Mouse (Mus musculus) mouse trophoblast stem cell (cell line): Measurements from ENCODE around the gene Fbxo34.
"Not testable (repeated sequence)": the region's sequence is repeated elsewhere in the genome, so short reads cannot be mapped to it uniquely, and the experiment has no call there.

Experiments
- in situ Hi-C, 2 experiments: fragments of 300-500 bp; cut with MseI, MboI; formaldehyde crosslinking; loops; 2 replicates in 1 of 2; 3 replicates in 1 of 2; pipeline ENCODE4 v1.15.1; 2025

The Fbxo34 gene

GRCm38 (mm10) chr14:47516755-47517154, 66.5 kb downstream of the Fbxo34 start:
- in situ Hi-C loops = no loop called here

GRCm38 (mm10) chr14:47518619-47519018, 68.4 kb downstream of the Fbxo34 start:
- in situ Hi-C loops = no loop called here

GRCm38 (mm10) chr14:47520751-47521449, 70.7 kb downstream of the Fbxo34 start:
- in situ Hi-C loops = no loop called here

GRCm38 (mm10) chr14:47521609-47522008, 71.4 kb downstream of the Fbxo34 start:
- in situ Hi-C loops = no loop called here

GRCm38 (mm10) chr14:47522301-47522700, 72.1 kb downstream of the Fbxo34 start:
- in situ Hi-C loops = no loop called here

- in situ Hi-C loops = no loop called here
Observed at GRCm38 (mm10) chr14:47525374-47525773, 75.2 kb downstream of the Fbxo34 start.

GRCm38 (mm10) chr14:47525861-47526260, 75.6 kb downstream of the Fbxo34 start:
- in situ Hi-C loops = no loop called here

GRCm38 (mm10) chr14:47527833-47528232, 77.6 kb downstream of the Fbxo34 start:
- in situ Hi-C loops = no loop called here

- in situ Hi-C loops = no loop called here
Observed at GRCm38 (mm10) chr14:47528293-47528692, 78.1 kb downstream of the Fbxo34 start.

GRCm38 (mm10) chr14:47529019-47529418, 78.8 kb downstream of the Fbxo34 start:
- in situ Hi-C loops = no loop called here

GRCm38 (mm10) chr14:47529592-47529991, 79.4 kb downstream of the Fbxo34 start:
- in situ Hi-C loops = not testable (repeated sequence)

- in situ Hi-C loops = loop anchor here in 1 of 2 experiments (10.0 kb wide), 1 partner anchor 108 kb away; no protein-coding TSS in a partner anchor
Observed at GRCm38 (mm10) chr14:47532496-47532895, 82.3 kb downstream of the Fbxo34 start.

- in situ Hi-C loops = loop anchor here in 1 of 2 experiments (10.0 kb wide), 1 partner anchor 109 kb away; no protein-coding TSS in a partner anchor
Observed at GRCm38 (mm10) chr14:47533365-47534175, 83.3 kb downstream of the Fbxo34 start.

- in situ Hi-C loops = loop anchor here in 1 of 2 experiments (10.0 kb wide), 1 partner anchor 109 kb away; no protein-coding TSS in a partner anchor
Observed at GRCm38 (mm10) chr14:47534176-47534525, 83.9 kb downstream of the Fbxo34 start.

GRCm38 (mm10) chr14:47535096-47535495, 84.9 kb downstream of the Fbxo34 start:
- in situ Hi-C loops = loop anchor here in 1 of 2 experiments (10.0 kb wide), 1 partner anchor 110 kb away; no protein-coding TSS in a partner anchor

- in situ Hi-C loops = no loop called here
Observed at GRCm38 (mm10) chr14:47541325-47541948, 91.2 kb downstream of the Fbxo34 start.

GRCm38 (mm10) chr14:47542283-47542682, 92.1 kb downstream of the Fbxo34 start:
- in situ Hi-C loops = no loop called here

- in situ Hi-C loops = no loop called here
Observed at GRCm38 (mm10) chr14:47544286-47544685, 94.1 kb downstream of the Fbxo34 start.

- in situ Hi-C loops = no loop called here
Observed at GRCm38 (mm10) chr14:47544877-47545276, 94.7 kb downstream of the Fbxo34 start.

- in situ Hi-C loops = no loop called here
Observed at GRCm38 (mm10) chr14:47551668-47552067, 101.4 kb downstream of the Fbxo34 start.

GRCm38 (mm10) chr14:47553380-47553779, 103.2 kb downstream of the Fbxo34 start:
- in situ Hi-C loops = no loop called here

GRCm38 (mm10) chr14:47554236-47554635, 104.0 kb downstream of the Fbxo34 start:
- in situ Hi-C loops = no loop called here
